Mouse (Mus musculus) ovary, adult 18-20 months (tissue): ENCODE measurements around the gene Ccnb1ip1.

Experiments used
- DNase-seq: peaks from one replicate; pipeline ENCODE4 v3.0.0; 2022; ENCODE audit warnings: low spot score, mixed read lengths

Gene Ccnb1ip1

GRCm38 (mm10) chr14:50784391-50785250 lies 22.9 kb downstream of the Ccnb1ip1 start:
- DNase-seq, result no peak

DNA sequence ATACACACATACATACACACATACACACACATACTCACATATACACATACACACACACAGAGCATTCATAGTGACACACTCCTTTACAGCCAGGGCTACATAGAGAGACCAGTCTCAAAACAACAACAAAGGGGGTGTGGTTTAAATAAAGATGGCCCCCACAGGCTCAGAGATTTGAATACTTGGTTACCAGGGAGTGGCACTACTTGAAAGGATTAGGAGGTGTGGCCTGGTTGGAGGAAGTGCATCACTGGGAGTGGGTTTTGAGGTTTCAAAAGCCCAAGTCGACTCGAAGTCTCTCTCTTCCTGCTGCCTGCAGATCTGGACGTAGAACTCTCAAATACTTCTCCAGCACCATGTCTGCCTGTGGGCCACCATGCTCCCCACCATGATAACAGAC lies 25.4 kb downstream of the Ccnb1ip1 start:
- DNase-seq, result no peak

DNA sequence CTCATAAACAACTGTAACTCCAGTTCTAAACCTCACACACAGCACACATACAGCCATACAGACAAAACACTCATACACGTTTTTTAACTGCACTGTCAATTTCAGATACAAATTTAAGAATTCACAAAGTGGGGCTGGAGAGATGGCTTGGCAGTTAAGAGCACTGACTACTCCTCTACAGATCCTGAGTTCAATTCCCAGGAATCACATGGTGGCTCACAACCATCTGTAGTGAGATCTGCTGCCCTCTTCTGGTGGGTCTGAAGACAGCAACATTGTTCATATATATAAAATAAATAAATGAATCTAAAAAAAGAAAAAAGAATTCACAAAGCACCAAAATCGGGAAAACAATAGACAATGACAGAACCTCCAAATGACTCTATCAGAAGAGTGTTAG lies 36.2 kb downstream of the Ccnb1ip1 start:
- no peak for DNase-seq

DNA sequence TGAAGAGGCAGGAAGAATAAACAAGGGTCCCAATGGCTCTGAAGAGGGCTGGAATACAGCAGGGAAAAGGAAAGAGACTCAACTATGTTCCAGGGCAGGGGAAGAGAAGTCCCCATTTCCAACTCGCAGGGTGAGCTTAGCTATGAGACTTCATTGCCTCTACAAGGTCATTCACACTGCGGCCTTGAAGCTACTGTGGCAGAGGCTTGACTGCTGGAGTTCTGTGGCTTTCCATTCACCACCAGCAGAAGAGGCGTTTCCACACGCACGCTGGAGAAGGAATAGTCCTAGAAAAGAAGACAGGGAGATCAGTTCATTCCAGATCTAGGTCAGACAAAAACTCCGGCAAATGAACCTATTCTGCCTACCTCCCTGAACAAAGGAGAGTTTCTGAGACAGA lies 41.8 kb downstream of the Ccnb1ip1 start:
- peak; percentile 9 for DNase-seq

DNA sequence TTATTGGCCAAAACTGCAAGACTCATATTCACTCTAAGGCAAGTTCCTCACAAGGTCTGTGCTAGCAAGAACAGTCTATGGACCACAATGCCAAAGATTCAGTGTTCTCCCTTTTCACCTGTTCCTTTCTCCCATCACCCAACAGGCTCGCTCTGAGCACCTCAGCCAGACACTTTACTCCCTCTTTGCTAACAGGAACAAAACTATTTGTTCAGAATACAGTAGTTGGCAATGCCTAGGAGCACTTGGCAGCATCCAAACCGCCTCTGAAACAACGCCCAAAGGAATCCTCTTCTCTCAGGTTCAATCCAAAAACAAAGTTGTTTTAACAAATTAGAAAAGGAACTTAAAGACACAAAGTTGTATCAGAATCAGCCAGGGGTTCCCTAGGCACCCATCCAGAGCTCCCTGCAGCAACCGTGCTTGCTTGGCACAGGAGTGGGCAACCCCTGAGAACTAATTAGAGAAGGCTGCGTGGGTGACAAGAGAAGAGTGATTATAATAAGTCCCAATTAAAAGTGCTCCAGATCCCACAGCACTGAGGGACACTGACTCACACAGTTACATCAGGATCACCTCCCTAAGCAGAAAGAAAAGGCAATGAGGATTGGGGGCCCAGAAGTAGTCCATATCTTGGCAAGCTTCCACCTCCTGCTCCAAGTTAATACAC lies 49.0 kb downstream of the Ccnb1ip1 start:
- DNase-seq, result no peak

DNA sequence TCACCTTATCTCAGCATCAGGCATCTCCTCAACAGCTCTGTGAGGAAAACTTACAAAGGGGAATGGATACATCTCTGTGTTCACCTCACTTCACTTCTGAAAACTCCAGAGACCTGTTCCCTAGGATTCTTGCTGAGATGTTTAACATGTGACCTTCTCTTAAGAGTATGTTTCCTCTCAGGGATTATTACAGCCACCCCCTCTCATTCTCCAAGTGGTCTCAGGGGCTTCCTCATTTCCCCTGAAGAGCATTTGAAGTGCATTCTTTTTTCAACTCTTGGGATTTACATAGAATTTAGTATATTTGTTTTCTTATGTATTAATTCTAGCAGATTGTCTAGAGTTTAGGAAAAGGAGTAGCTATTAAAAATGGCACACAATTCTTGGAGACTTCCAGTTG lies 62.5 kb downstream of the Ccnb1ip1 start, which contains the start of gene Olfr749:
Gene Olfr749 (minus strand): TSS at position 101 of the 400 bp plus-strand sequence.
- DNase-seq, result no peak

DNA sequence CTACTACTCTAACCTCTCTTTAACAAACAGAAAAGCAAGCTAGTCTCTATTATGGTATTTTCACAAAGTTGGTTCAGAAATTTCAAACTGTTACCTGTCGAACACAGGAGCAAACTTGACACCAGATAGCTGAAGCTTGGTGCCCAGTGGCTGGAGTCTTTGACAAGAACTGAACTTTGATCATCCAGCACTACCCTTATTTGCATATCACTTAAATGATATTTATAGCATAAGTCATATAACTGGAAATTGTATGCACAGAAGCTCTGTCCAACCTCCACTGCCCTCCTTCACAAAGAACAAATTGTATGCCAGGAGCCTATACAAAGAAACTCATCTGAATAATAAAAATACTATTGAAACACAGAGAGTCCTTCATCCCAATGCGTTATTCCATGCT lies 65.9 kb downstream of the Ccnb1ip1 start:
- DNase-seq, result no peak

- no peak for DNase-seq
Observed at GRCm38 (mm10) chr14:50740334-50740733, 67.2 kb downstream of the Ccnb1ip1 start.
